Mouse (Mus musculus) ovary, adult 2 months (tissue): ENCODE results near the gene Cdh18. TPM values are rescaled to one million over a fixed set of nuclear protein-coding genes. Genes with fewer than 3 reads are reported as not detected.

Experiments used
- polyA plus RNA-seq: library from polyadenylated mRNA; depleted of rRNA; stranded (reverse); fragments of >200 nt; gene quantifications from 2 replicates; pipeline ENCODE4 v1.2.3, GENCODE M21; 2012; rRNA removed

The Cdh18 gene
- not detected in 2 replicates for polyA plus RNA-seq

GRCm38 (mm10) chr15:22548711-22549271, at the start of gene Cdh18:
TSS of gene Cdh18 (plus strand) at chr15:22549022.

